Mouse (Mus musculus): ENCODE results near the gene Dennd1a.

GRCm38 (mm10) chr2:38028317-38028716 lies 258.9 kb downstream of the Dennd1a start:
- TF ChIP-seq CTCF (IDR thresholded peaks at IDR 0.05; ENCODE audit: insufficient read depth, low read length) (no peak), POLR2A (IDR thresholded peaks at IDR 0.05; ENCODE audit: borderline replicate concordance, extremely low read depth, low read depth, low read length) (no peak)
